Mouse (Mus musculus) liver, postnatal 0 days (tissue): ENCODE measurements at regions not wholly inside any gene's neighbourhood (a gene's known extent, or its start where the extent isn't known, plus 50 kb on each side); places are given as distances from the start of the nearest gene placed in this dataset.

ENCODE experiments used
- ATAC-seq: fragments of 200-750 bp; cut with Nextera tagmentation; 2 replicates; pipeline ENCODE4 v1.8.0; 2017; ENCODE audit warnings: mild to moderate bottlenecking, moderate library complexity
- DNase-seq: peaks from one replicate; pipeline ENCODE4 v3.0.0-alpha.2; 2016
- H3K27ac ChIP-seq: fragments of 300-500 bp; sonication (generic); 2 replicates; pipeline ENCODE4 v1.5.1; 2014; ENCODE audit warnings: antibody characterized with exemption, moderate library complexity, mild to moderate bottlenecking, low read depth
- H3K27me3 ChIP-seq: fragments of 300-500 bp; sonication (generic); 2 replicates; pipeline ENCODE4 v1.6.1; 2014; ENCODE audit warnings: low read length, control low read depth, mixed read lengths; ENCODE audit not compliant: insufficient read depth
- H3K36me3 ChIP-seq: fragments of 300-500 bp; sonication (generic); replicated peaks from 2 replicates; pipeline ENCODE4 v1.6.1; 2014; ENCODE audit warnings: mild to moderate bottlenecking, control low read depth, low read length, moderate library complexity, mixed read lengths; ENCODE audit not compliant: insufficient read depth
- H3K4me1 ChIP-seq: fragments of 300-500 bp; sonication (generic); 2 replicates; pipeline ENCODE4 v1.6.1; 2014; ENCODE audit warnings: antibody characterized with exemption, mild to moderate bottlenecking, control low read depth; ENCODE audit not compliant: insufficient read depth
- H3K4me2 ChIP-seq: fragments of 300-500 bp; sonication (generic); 2 replicates; pipeline ENCODE4 v1.6.1; 2014; ENCODE audit warnings: low read depth, mild to moderate bottlenecking, low read length, moderate library complexity, mixed read lengths
- H3K4me3 ChIP-seq: fragments of 300-500 bp; sonication (generic); 2 replicates; pipeline ENCODE4 v1.5.1; 2014; ENCODE audit warnings: low read depth, low read length
- H3K9ac ChIP-seq: fragments of 300-500 bp; sonication (generic); replicated peaks from 2 replicates; pipeline ENCODE4 v1.6.1; 2014; ENCODE audit warnings: mild to moderate bottlenecking, moderate library complexity
- H3K9me3 ChIP-seq: fragments of 300-500 bp; sonication (generic); 2 replicates; pipeline ENCODE4 v1.6.1; 2016; ENCODE audit warnings: mild to moderate bottlenecking, control low read depth, low read length, mixed read lengths
- CTCF ChIP-seq: sonication (generic); IDR thresholded peaks from 2 replicates; pipeline ENCODE4 v1.5.1; 2016; ENCODE audit warnings: antibody characterized with exemption, low read depth
- EP300 ChIP-seq: IDR thresholded peaks from 2 replicates; pipeline ENCODE4 v1.6.1; 2016; ENCODE audit warnings: antibody characterized with exemption, low read depth, mild to moderate bottlenecking
- WGBS: fragments of 180-500 bp; shearing (Covaris S2); extraction: QIAGEN DNeasy Blood & Tissue Kit; methylation state at CpG from one replicate; pipeline ENCODE4 v1.1.7; 2014; ENCODE audit not compliant: insufficient replicate concordance; 5-methylcytosine and 5-hydroxymethylcytosine counted together

GRCm38 (mm10) chr8:109407913-109408312 is 85.9 kb upstream of the Pmfbp1 start:
- H3K4me3 ChIP-seq = no peak overlapping the region
- DNase-seq (peak; percentile 20), ATAC-seq (no peak)
- H3K27ac ChIP-seq = no peak overlapping the region
- TF ChIP-seq CTCF (peak; percentile 28; the same call in 1 of the 2 replicates), EP300 (no peak)
- H3K4me1 ChIP-seq = no peaks in the 10 kb centered on the region
- H3K27me3 ChIP-seq = no peaks in the 10 kb centered on the region
- no peak overlapping the region for H3K4me2 ChIP-seq
- H3K36me3 ChIP-seq = no peaks in the 10 kb centered on the region
- H3K9me3 ChIP-seq = no peaks in the 10 kb centered on the region
- WGBS = 54% methylated on average over 5 of the region's 5 CpGs
- no peak overlapping the region for H3K9ac ChIP-seq

DNA sequence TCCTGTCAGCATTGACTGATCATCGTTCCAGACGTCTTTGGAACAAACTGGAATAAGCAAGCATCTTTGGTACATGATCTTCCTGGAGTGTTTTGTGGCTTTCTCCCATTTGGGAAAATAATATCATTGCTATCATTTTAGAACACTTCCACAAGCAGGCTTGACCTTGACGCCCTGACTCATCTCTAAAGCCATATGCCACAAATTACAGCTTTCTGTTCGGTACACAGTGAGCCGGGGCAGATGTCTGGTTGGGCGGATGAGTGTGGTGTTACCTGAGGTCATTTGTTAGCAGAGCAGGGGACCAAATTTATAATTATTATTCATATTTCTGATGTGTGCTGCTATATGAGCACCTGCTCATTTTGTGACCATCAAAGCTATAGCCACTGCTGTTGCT is 83.3 kb upstream of the Pmfbp1 start:
- H3K4me2 ChIP-seq = no peak overlapping the region
- no peaks in the 10 kb centered on the region for H3K4me1 ChIP-seq
- H3K9me3 ChIP-seq = no peaks in the 10 kb centered on the region
- no peaks in the 10 kb centered on the region for H3K27me3 ChIP-seq
- DNase-seq (no peak), ATAC-seq (no peak)
- no peak for TF ChIP-seq CTCF
- TF ChIP-seq EP300 = no peak
- no peak overlapping the region for H3K27ac ChIP-seq
- no peak overlapping the region for H3K9ac ChIP-seq
- no peaks in the 10 kb centered on the region for H3K36me3 ChIP-seq
- no peak overlapping the region for H3K4me3 ChIP-seq
- WGBS = 74% methylated on average over 6 of the region's 6 CpGs

DNA sequence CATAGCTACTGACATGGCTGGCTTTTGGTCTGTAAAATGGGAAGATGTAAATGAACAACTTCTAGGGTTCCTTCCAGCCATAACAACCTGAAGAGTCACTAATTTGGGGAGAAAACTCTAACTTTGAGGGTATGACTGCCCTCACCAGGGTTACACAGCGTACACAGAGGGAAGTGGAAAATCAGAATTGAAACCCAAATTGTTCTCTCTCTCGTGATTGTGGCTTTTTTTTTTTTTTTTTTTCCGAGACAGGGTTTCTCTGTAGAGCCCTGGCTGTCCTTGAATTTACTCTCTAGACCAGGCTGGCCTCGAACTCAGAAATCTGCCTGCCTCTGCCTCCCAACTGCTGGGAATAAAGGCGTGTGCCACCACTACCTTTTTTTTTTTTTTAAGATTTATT is 80.4 kb upstream of the Pmfbp1 start:
- 56% methylated on average over 5 of the region's 5 CpGs for WGBS

DNA sequence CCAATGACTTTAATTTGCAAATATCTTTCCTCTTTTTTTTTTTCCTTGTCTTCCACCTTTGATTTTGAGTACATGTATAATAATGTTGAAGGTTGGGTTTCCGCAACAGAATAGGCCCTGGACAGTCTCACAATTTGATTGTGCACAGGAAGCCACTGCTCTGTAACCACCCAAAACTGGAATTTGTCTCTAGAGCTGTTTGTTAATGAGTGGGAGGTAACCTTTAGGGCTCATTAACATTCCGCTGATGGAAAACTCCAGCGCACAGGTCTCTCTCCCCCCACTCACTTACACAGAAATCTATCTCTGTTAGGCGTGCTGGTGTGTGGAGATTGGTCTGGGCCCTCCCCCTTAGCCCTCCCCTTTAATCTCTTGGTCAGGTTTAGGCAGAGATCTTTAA is 78.5 kb upstream of the Pmfbp1 start:
- Histone ChIP-seq H3K27ac (no peak overlapping the region), H3K9me3 (no peaks in the 10 kb centered on the region), H3K4me2 (no peak overlapping the region), H3K36me3 (no peaks in the 10 kb centered on the region), H3K4me3 (no peak overlapping the region), H3K4me1 (no peaks in the 10 kb centered on the region), H3K9ac (no peak overlapping the region), H3K27me3 (no peaks in the 10 kb centered on the region)
- TF ChIP-seq EP300 (no peak), CTCF (no peak)
- DNase-seq = no peak
- WGBS = 67% methylated on average over 4 of the region's 4 CpGs
- no peak for ATAC-seq

More for the DNA sequence above, 80.4 kb upstream of the Pmfbp1 start:
- Histone ChIP-seq H3K27ac (no peak overlapping the region), H3K9me3 (no peaks in the 10 kb centered on the region), H3K4me3 (no peak overlapping the region), H3K9ac (no peak overlapping the region), H3K36me3 (no peaks in the 10 kb centered on the region), H3K4me2 (no peak overlapping the region), H3K4me1 (no peaks in the 10 kb centered on the region), H3K27me3 (no peaks in the 10 kb centered on the region)
- DNase-seq = no peak
- no peak for ATAC-seq
- TF ChIP-seq CTCF = no peak

DNA sequence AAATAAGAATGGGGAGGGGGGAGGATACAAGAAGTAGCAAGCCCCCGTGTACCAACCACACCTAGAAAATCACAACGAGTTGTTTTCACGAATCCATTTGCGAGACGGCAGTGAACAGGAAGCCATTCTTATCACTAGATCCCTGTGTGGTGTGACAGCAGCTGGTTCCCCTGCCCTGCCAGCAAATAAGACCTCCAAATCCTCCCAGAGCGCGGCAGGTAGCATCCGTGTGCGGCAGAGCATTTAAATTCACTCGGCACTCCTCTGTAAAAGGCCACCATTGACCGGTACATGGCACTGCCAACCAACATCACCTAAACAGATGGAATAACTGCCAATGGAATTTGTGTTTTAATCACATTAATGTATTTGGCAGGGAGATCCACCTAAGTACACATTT is 77.9 kb upstream of the Pmfbp1 start:
- no peak for DNase-seq
- ATAC-seq = no peak
- no peaks in the 10 kb centered on the region for H3K27me3 ChIP-seq
- 57% methylated on average over 11 of the region's 11 CpGs for WGBS
- no peak overlapping the region for H3K4me3 ChIP-seq
- H3K4me1 ChIP-seq = no peaks in the 10 kb centered on the region
- H3K9ac ChIP-seq = no peak overlapping the region
- no peaks in the 10 kb centered on the region for H3K36me3 ChIP-seq
- no peak overlapping the region for H3K4me2 ChIP-seq
- H3K27ac ChIP-seq = no peak overlapping the region
- TF ChIP-seq CTCF (no peak), EP300 (no peak)
- no peaks in the 10 kb centered on the region for H3K9me3 ChIP-seq

DNA sequence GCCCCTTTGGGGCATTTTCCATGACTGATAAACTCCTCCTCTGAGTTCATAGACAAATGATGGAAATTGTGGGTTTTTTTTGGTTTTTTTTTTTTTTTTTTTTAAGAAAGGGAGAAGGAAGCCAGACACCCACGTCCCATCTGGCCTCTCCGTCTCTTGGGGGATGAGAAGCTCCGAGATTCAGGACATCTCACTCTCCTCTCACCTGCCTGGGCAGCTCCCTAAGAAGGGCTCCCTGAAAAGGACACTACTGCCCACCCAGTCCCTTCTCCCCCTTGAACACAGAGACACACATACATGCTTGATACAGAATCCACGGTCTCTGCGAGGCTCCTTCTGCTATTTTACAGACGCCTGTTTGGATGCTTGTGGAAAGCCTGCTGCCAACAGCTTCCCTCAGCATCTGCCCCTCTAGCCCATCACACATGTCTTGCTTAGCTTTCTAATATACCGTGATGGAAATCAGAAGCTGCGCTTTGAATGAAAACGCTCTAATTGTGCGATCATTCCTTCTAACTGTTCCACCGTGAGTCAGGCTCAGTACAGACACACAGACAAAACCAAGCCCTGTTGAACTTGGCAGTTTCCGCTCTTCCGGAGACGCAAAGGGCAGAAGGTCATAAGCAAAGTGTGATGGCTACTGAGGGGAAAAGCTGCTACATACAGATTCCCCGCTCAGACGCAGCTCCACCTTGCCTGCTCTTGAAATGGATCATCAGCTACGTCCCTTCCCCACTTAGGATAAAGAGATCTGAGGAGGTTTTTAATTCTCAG is 77.3 kb upstream of the Pmfbp1 start:
- H3K9me3 ChIP-seq = no peaks in the 10 kb centered on the region
- no peak overlapping the region for H3K4me2 ChIP-seq
- no peak for ATAC-seq
- 75% methylated on average over 17 of the region's 17 CpGs for WGBS
- H3K27me3 ChIP-seq = no peaks in the 10 kb centered on the region
- no peak overlapping the region for H3K9ac ChIP-seq
- H3K27ac ChIP-seq = no peak overlapping the region
- H3K4me3 ChIP-seq = no peak overlapping the region
- DNase-seq = no peak
- no peaks in the 10 kb centered on the region for H3K36me3 ChIP-seq
- H3K4me1 ChIP-seq = no peaks in the 10 kb centered on the region
- TF ChIP-seq EP300 (no peak), CTCF (no peak)
